Mouse (Mus musculus): ENCODE measurements around the gene Btbd10.

The Btbd10 gene

DNA sequence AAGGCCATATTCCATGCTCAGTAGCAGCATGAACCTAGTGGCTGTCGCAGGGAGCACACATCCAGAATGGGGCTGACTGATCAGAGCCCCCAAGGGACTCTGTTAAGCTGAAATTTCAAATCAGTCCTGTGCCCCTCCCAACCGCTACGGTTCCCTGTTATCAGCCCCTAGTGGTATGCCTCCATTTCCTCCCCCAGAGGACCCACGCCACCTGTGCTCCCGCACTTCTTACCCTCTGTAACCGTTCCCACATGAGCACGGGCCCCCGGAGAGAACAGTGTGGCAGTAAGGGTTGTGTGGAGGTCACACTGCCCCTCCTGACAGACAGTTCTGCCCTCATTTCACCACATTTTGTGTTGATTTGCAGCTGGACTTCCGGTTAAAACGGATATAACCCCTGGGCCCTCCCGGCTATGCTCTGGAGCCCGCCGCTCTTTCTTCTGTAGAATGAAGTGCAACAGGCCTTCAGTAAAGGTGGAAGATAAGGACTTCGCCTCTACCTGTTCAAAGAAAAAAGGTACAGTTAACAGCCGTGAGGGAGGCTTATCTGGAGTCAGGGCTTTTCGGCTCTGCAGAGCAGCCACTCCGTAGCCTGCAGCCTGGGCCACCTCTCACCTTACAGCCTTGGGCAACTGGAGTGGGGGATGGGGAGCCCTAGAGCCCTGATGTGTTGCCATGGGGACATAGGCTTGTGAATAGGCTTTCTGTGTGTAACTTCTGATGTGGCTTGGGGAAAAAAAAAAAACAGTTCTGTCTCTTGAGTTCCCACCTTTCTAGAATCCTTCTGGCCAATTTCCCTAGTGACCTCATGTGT is 73.9 kb downstream of the Btbd10 start:
- in situ Hi-C loops (cut with MboI, MseI) = no loop called here

- in situ Hi-C loops (cut with MboI, MseI) = no loop called here
These were observed 74.6 kb downstream of the Btbd10 start for GRCm38 (mm10) chr7:113294598-113294997.

DNA sequence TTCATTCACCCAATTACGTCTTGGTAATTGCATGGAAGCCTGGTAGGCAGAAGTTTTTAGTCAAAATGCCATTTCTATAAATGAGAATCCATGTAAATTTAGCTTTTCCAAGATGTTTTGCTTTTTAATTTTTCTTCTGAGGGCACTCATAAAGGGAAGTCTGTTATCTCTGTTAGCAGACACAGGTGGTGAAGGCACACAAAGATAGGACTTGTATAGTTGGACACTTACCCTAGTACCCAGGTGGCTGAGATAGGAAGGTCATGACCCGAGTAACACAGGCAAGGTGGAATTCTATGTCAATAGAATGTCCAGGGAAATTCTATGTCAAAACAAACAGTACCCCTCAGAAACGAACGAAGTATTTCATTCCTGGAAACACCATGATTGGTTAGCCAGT is 77.0 kb downstream of the Btbd10 start:
- in situ Hi-C loops (cut with MboI, MseI) = no loop called here

DNA sequence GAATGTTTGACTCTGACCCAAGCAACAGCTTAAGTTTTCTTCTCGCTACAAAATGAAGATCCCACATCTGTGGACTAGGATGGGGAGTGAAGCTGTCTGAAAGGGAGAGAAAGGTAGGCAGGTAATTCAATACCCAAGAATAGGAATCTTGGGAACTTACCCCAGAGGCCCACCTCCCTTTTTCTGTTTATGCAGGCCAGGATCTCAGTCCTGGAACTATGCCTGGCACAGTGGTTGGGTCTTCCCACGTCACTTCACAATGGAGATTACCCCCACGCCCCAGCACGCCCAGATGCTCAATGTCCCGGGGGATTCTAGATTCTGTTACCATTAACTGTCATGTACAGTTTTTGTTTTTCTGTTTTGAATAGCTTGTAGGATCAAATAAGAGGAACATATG is 77.5 kb downstream of the Btbd10 start:
- in situ Hi-C loops (cut with MboI, MseI) = no loop called here

GRCm38 (mm10) chr7:113289211-113289610 is 80.0 kb downstream of the Btbd10 start:
- in situ Hi-C loops (cut with MboI, MseI) = loop anchor here in 1 of 2 experiments (10.0 kb wide), 1 partner anchor 1376 kb away; no protein-coding TSS in a partner anchor

DNA sequence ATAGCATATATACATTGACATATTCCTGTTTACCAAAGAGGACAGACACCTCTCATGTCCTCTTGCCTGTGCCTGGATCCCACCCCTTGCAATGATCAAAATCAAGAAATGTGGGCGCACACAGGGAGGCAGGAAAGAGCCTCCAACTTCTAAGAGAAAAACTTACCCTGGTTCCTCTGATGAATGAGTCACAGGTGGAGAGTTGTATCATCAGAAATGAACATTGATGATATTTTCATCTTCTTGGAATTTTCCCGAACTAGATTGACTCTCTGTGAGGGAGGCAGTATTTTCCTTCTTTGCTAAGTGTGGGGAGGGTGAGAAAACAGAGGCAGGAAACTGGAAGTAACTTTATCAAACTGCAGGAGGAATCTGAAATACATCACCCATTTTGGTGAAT is 83.8 kb downstream of the Btbd10 start:
- in situ Hi-C loops (cut with MboI, MseI) = loop anchor here in 1 of 2 experiments (10.0 kb wide), 1 partner anchor 1379 kb away; no protein-coding TSS in a partner anchor

DNA sequence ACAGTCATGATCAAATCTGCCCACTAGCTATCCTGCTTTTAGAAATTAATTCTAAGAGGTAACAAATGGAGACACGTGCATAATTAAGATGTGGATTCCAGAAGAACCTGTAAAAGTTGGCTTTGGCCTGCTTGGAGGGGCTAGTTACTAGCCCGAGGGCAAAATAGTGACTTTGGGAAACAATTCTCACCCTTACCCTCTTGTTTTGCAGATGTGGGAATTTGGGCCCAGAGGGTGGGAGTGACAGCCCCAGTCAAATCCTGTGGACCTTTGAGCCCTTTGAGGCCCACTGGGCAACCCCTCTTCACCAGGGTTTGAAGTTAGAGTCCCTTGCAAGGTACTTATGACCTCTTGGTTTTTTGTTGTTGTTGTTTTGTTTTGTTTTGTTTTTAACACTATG is 89.9 kb downstream of the Btbd10 start:
- in situ Hi-C loops (cut with MboI, MseI) = no loop called here

DNA sequence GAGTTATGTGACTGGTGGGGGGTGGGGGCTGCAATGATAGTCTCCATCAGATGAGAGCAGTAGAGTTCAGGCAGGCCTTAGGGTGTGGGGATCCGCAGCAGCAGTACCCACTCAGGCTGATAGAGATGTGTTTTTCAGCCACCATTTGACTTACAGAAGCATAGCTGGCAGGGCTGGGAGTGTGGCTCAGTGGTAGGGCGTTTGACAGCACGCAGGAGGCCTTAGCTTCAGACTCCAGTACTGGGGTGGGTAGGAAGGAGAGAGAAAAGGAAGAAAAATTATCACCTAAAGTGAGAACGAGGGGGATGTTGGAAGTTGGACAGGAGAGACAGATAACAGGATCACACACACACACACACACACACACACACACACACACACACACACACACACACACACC is 90.7 kb downstream of the Btbd10 start:
- in situ Hi-C loops (cut with MboI, MseI) = no loop called here

- in situ Hi-C loops (cut with MboI, MseI) = no loop called here
These were observed 91.9 kb downstream of the Btbd10 start for GRCm38 (mm10) chr7:113277245-113277644.

DNA sequence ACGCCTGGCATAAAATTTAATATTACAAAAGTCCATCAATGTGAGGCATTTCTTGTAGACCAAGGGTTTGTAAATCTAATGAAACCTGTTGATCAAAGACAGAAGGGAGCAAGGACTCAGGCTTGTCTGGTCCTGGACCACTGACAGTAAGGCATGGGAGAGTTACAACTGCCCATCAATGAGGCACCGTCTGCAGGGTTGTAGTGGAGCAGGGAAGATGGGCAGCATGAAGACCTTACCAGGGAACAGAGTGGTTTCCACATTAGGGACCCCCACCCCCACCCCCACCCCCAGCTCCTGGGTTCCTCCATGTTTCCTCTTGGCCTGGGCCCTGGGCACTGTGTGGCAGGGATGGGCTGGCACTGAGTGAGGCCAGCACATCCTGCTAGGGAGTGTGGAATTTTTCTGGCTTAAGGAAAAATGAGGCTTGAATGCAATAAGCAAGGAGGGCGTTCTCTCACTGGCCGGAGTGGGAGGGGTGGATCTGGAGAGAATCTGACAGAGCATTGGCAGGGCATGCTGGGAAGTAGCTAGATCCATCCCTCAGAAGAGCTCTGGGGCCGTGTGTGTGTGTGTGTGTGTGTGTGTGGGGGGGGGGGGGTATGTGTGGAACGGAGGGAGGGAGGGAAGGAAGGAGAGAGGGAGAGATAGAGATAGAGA is 96.7 kb downstream of the Btbd10 start:
- in situ Hi-C loops (cut with MboI, MseI) = no loop called here

- in situ Hi-C loops (cut with MboI, MseI) = no loop called here
These were observed 98.2 kb downstream of the Btbd10 start for GRCm38 (mm10) chr7:113270991-113271390.

DNA sequence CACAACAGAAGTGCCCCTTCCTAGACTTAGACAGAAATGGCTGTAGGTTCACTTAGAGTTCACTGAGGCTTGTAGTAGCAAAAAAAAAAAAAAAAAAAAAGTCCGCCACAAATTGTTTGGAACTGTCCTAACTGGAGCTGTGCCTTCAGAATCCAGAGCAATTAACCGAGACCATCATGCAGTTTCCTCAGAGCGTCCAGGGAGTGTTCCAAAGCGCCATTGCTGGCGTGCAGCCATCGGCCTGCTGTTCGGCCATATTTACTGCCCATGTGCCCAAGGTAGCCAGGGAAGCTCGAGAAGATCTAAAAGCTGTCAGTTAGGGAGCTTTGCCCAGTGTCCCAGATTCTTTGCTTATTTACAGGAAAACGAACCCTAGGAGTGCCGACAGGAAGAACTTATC is 98.6 kb downstream of the Btbd10 start:
- in situ Hi-C loops (cut with MboI, MseI) = no loop called here

GRCm38 (mm10) chr7:113269921-113270320 is 99.3 kb downstream of the Btbd10 start:
- in situ Hi-C loops (cut with MboI, MseI) = no loop called here

DNA sequence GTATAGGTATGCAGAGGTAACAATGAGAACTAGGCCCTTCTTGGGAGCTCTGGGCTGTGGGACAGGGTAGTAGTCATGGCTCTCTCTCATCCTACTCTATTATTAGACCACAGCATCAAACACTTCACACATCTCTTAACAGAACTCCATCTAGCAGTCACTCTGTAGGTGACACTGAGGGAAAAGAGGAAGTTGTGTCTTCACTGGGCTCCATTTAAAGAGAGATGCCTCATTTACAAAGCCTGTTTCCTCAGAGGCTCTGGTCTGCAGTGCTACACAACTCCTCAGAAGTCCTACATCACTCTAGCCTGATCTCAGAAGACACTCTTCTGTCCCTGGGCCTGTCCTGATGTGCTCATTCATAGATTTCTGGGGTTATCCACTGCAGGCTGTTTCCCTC is 100.1 kb downstream of the Btbd10 start:
- in situ Hi-C loops (cut with MboI, MseI) = no loop called here

DNA sequence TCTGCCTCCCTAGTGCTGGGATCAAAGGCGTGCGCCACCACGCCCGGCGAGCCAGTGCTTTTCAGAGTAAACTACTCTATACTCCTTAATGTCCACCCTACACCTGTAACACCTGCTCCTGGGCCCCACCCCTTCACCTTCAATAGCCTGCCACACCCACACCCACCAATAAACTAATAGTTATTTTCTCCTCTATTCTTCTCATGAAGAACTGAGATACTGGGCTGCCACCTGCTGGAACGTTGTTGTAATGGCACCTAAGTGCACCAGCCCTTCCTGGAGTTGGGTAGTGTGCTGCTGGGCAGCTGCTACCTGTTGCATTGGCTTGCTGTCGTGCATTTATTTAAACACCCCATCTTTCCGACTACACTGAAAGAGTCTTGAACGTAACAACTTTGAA is 100.9 kb downstream of the Btbd10 start:
- in situ Hi-C loops (cut with MboI, MseI) = no loop called here
